Mouse (Mus musculus) G1E (cell line): ENCODE data around the gene Isy1.

Experiments
- CTCF ChIP-seq: IDR thresholded peaks from 2 replicates; pipeline ENCODE4 v1.5.1; 2012; ENCODE audit warnings: low read depth, low read length, inconsistent platforms, mixed read lengths
- TAL1 ChIP-seq: conservative IDR thresholded peaks from 2 replicates; pipeline ENCODE4 v1.6.1; 2012; ENCODE audit warnings: low read depth, low read length, inconsistent platforms, mixed read lengths

DNA sequence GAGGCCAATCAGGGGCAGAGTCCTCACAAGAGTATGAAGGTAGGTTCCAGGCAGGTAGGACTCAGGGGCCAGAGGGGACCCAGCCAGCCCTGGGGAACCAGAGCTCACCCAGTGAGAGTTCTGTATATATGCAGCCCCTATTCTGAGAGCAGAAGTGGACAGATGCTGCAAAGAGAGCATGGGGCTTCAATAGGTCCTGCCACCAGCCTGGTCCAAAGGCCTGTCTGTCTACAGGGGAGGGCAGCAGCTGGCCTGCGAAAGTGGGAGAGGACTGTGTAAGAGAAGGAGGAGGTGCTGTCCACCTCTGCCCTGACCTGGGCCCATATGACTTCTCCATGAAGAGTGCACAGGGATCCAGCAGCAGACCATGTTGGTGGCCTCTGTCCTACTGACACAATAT lies 61.9 kb downstream of the Isy1 start:
- TF ChIP-seq CTCF = no peak
- no peak for TF ChIP-seq TAL1
